Comparison of ENCODE assay signal across 10 mouse cellular contexts in genomic region chr17:8507654-8508053, GRCm38 (mm10). TPM values are rescaled to one million over a fixed set of nuclear protein-coding genes. Genes with fewer than 3 reads are reported as not detected.
DNase-seq lines count a peak whose midpoint lies in the region; ATAC-seq lines count a peak whose summit lies in the region.
"Had no signal": no experiment of that assay in that cellular context is flagged by ENCODE, and none has a peak within 500 bp of the region (broad histone marks: within the 10 kb centered on the region; RNA-seq: fewer than 3 reads in every experiment).

No protein-coding gene starts in this region.

- H3K27ac ChIP-seq in liver, embryonic 11.5 days (ENCODE audit: low read depth, low read length) = no peak overlapping the region
- no peak overlapping the region for H3K27ac ChIP-seq in limb, embryonic 12.5 days

- no peaks in the 10 kb centered on the region for H3K9me3 ChIP-seq in liver, embryonic 11.5 days (ENCODE audit: control insufficient read depth, low read length)
- H3K9me3 ChIP-seq in limb, embryonic 12.5 days = no peaks in the 10 kb centered on the region

- WGBS in liver, embryonic 11.5 days = 29% methylated on average over 3 of the region's 3 CpGs
- WGBS in limb, embryonic 12.5 days = 2% methylated on average over 3 of the region's 3 CpGs

- peaks cover 6% of the 10 kb centered on the region; the same call in 1 of the 2 replicates for H3K27me3 ChIP-seq in liver, embryonic 11.5 days (replicated peaks; ENCODE audit: control insufficient read depth, insufficient read depth, low read length)
- peaks cover 17% of the 10 kb centered on the region for H3K27me3 ChIP-seq in limb, embryonic 12.5 days

- H3K36me3 ChIP-seq in liver, embryonic 11.5 days (ENCODE audit: control insufficient read depth, insufficient read depth, low read length) = no peaks in the 10 kb centered on the region
- no peaks in the 10 kb centered on the region for H3K36me3 ChIP-seq in limb, embryonic 12.5 days

- peak overlapping the region; percentile 37 for H3K4me2 ChIP-seq in liver, embryonic 11.5 days
- peak overlapping the region; percentile 54 for H3K4me2 ChIP-seq in limb, embryonic 12.5 days

- peak; percentile 38 for DNase-seq in cerebellum, adult 11-12 months
- no peak for DNase-seq in cerebellum, postnatal 4 days (ENCODE audit: low spot score in 2 of 2)
- DNase-seq in liver, embryonic 11.5 days (ENCODE audit: low spot score) = no peak
- DNase-seq in liver = no peak
- peak; percentile 35 for DNase-seq in retina, postnatal 1 day
- DNase-seq in thymus, postnatal 0 days (ENCODE audit: low spot score) = no peak
- no peak for DNase-seq in right cerebral cortex, adult 18-20 months

- 0 out of 2 replicates have a peak, but pooled peaks cover 5% of the 10 kb centered on the region for H3K4me1 ChIP-seq in liver, embryonic 11.5 days (replicated peaks; ENCODE audit: control insufficient read depth, insufficient read depth, low read length)
- peaks cover 36% of the 10 kb centered on the region for H3K4me1 ChIP-seq in limb, embryonic 12.5 days (replicated peaks)

- no peak for ATAC-seq in liver, embryonic 11.5 days (replicated peaks; ENCODE audit: low FRiP score)
- ATAC-seq in limb, embryonic 12.5 days (ENCODE audit: insufficient number of reproducible peaks, insufficient read depth, low FRiP score, low TSS enrichment, low read depth) = no peak

- H3K9ac ChIP-seq in liver, embryonic 11.5 days (ENCODE audit: low read depth, low read length) = no peak overlapping the region
- 0 out of 2 replicates have a peak overlapping the region, but pooled peaks have one; percentile 18 for H3K9ac ChIP-seq in limb, embryonic 12.5 days (replicated peaks)

- H3K4me3 ChIP-seq in liver, embryonic 11.5 days (ENCODE audit: low read depth, low read length) = no peak overlapping the region
- H3K4me3 ChIP-seq in limb, embryonic 12.5 days (replicated peaks) = no peak overlapping the region

RNA-seq across cellular contexts. Expression of gene Pde10a, which starts 17.5 kb away (rescaled TPM):
- 1.4 and 1.8 TPM in 2 replicates for polyA plus RNA-seq in liver, embryonic 11.5 days (2014; fragmentation: Nextera tagmentation; extraction: Ambion mirVana)
- polyA plus RNA-seq in limb, embryonic 12.5 days (2016; fragmentation: Nextera tagmentation; extraction: Ambion mirVana) = 2.4 and 4.4 TPM in 2 replicates
- 3.1 and 3.3 TPM in 2 replicates for polyA plus RNA-seq in thymus, postnatal 0 days (2015; fragmentation: Nextera tagmentation; extraction: Ambion mirVana)

RNA-seq across cellular contexts. Expression of gene Gm17087, which starts 59.1 kb away (rescaled TPM):
- not detected in 2 replicates for polyA plus RNA-seq in liver, embryonic 11.5 days (2014; fragmentation: Nextera tagmentation; extraction: Ambion mirVana)
- polyA plus RNA-seq in limb, embryonic 12.5 days (2016; fragmentation: Nextera tagmentation; extraction: Ambion mirVana) = not detected in 2 replicates
- polyA plus RNA-seq in thymus, postnatal 0 days (2015; fragmentation: Nextera tagmentation; extraction: Ambion mirVana) = not detected in 2 replicates
- polyA plus RNA-seq: limb, embryonic 14.5 days; testis, adult 2 months had no signal

Comparison
In these comparisons a context has a peak if more than half of its experiments do, and no peak if none do; other contexts are left out.
1. DNase-seq: peak in cerebellum, adult 11-12 months (single experiment) and retina, postnatal 1 day (single experiment); none in cerebellum, postnatal 4 days (0 of 2), liver, embryonic 11.5 days (single experiment), liver (single experiment), thymus, postnatal 0 days (single experiment) and right cerebral cortex, adult 18-20 months (single experiment).